Mouse (Mus musculus): ENCODE measurements around the gene Tspan31. TPM values are rescaled to one million over a fixed set of nuclear protein-coding genes. Genes with fewer than 3 reads are reported as not detected.

Tspan31 gene
- polyA plus RNA-seq, 1 experiment from 2014 or later: 36.7 TPM

DNA sequence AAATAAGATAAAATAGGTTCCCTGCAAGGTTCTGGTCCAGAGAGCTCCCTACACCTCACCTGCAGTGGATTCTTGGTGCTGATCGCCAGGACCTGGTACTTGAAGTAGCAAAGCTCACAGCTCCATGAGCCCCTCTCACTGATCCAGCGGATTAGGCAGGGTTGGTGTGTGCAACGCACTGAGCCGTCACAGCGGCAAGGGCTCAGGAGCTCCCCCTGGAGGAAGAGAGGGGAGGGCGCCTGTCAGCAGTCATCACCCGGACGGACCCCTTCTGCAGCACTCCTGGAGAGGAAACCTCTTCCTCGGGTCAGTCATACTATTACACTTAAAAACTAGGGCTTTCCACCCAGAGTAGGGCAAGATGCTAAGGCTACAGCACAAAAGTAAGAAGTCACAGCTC is 11.9 kb downstream of the Tspan31 start:
- peak overlapping the region; percentile 89 for H3K4me3 ChIP-seq (ENCODE audit: low read depth, low read length)
- ATAC-seq: peak; percentile 21; the same call in 1 of the 2 replicates
- peak overlapping the region; percentile 97 for H3K9ac ChIP-seq (ENCODE audit: low read length)
- H3K9me3 ChIP-seq (replicated peaks; ENCODE audit: control insufficient read depth, low read length): no peaks in the 10 kb centered on the region
- WGBS: 1% methylated on average over 9 of the region's 9 CpGs
- H3K27me3 ChIP-seq (replicated peaks; ENCODE audit: control insufficient read depth, insufficient read depth, low read length): no peaks in the 10 kb centered on the region
- peak; percentile 85 for DNase-seq (ENCODE audit: low spot score)
- peaks cover 20% of the 10 kb centered on the region for H3K4me1 ChIP-seq (ENCODE audit: control insufficient read depth, insufficient read depth, low read length)
- peak overlapping the region; percentile 87 for H3K4me2 ChIP-seq (ENCODE audit: low read length)
- peaks cover 43% of the 10 kb centered on the region for H3K36me3 ChIP-seq (ENCODE audit: control insufficient read depth, insufficient read depth, low read length)
- no peak overlapping the region for H3K27ac ChIP-seq (ENCODE audit: low read depth, low read length)

DNA sequence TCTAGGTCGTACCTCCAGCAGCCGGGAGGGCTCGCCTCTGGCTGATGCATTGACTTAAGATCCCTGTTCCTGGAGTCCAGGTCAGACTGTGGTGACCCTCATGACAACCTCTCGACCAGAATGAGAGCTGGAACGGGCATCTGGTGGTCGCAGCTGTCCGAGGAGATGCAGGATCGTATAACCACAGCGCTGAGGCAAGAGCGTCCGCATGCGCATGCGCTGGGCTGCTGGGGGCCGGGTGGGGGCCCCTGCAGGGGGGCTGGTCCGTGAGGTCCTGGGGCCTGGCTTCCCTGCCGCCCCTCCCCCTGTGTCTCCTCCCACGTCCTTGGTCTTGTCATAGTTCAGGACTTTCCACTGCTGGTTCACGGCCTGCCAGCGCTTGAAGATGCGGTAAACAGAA is 13.6 kb downstream of the Tspan31 start:
- no peak for DNase-seq (ENCODE audit: low spot score)
- Histone ChIP-seq H3K9me3 (replicated peaks; ENCODE audit: control insufficient read depth, low read length) (no peaks in the 10 kb centered on the region), H3K27ac (ENCODE audit: low read depth, low read length) (no peak overlapping the region), H3K4me3 (ENCODE audit: low read depth, low read length) (no peak overlapping the region), H3K4me2 (ENCODE audit: low read length) (no peak overlapping the region), H3K9ac (ENCODE audit: low read length) (no peak overlapping the region), H3K27me3 (replicated peaks; ENCODE audit: control insufficient read depth, insufficient read depth, low read length) (peaks cover under 1% of the 10 kb centered on the region; the same call in 1 of the 2 replicates), H3K36me3 (ENCODE audit: control insufficient read depth, insufficient read depth, low read length) (peaks cover 43% of the 10 kb centered on the region), H3K4me1 (ENCODE audit: control insufficient read depth, insufficient read depth, low read length) (peaks cover 14% of the 10 kb centered on the region)
- ATAC-seq: no peak
- 94% methylated on average over 20 of the region's 20 CpGs for WGBS

DNA sequence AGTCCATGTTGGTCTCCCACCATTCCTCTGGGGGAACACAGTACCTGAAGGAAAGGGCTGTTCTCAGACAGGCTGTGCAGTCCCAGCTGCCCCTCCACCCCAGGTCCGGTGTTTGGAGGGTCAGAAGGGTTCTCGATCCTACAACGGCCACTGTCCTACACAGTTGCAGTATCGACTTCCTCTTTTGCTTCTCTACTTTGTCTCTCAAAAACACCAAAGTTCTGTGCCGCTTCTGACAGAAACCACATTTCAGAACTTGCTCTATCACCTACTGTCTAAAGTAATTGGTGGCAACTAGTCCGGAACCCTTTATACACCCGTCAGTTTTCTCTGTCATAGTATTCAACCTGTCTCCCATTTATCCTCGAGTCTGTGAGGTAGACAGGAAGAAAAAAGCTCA is 14.7 kb downstream of the Tspan31 start:
- 92% methylated on average over 8 of the region's 8 CpGs for WGBS
- Histone ChIP-seq H3K4me1 (ENCODE audit: control insufficient read depth, insufficient read depth, low read length) (peaks cover 5% of the 10 kb centered on the region), H3K4me3 (ENCODE audit: low read depth, low read length) (no peak overlapping the region), H3K27me3 (replicated peaks; ENCODE audit: control insufficient read depth, insufficient read depth, low read length) (peaks cover 11% of the 10 kb centered on the region), H3K9ac (ENCODE audit: low read length) (no peak overlapping the region), H3K27ac (ENCODE audit: low read depth, low read length) (no peak overlapping the region), H3K4me2 (ENCODE audit: low read length) (no peak overlapping the region), H3K36me3 (ENCODE audit: control insufficient read depth, insufficient read depth, low read length) (peaks cover 43% of the 10 kb centered on the region), H3K9me3 (replicated peaks; ENCODE audit: control insufficient read depth, low read length) (no peaks in the 10 kb centered on the region)
- DNase-seq (ENCODE audit: low spot score): no peak
- ATAC-seq: no peak

DNA sequence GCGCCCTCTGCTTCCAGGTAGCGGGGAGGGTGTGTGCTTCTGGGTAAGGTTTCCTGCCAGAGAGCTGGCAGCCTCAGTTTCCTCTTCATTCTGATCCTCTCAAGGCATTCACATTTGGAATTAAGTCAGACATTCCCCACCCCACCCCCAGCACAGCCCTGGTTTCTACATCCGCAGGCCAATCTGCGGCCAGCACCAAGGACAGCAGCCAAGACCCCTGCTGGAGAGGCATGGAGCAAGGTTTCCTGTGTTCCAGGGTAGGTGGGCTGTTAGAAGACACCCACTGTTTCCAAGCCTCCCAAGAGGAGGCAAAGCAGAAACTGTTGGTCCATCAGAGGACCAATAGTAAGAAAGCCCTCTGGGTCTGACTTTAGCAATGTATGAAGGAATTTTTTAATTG is 15.4 kb downstream of the Tspan31 start:
- H3K4me2 ChIP-seq (ENCODE audit: low read length): no peak overlapping the region
- no peak for ATAC-seq

DNA sequence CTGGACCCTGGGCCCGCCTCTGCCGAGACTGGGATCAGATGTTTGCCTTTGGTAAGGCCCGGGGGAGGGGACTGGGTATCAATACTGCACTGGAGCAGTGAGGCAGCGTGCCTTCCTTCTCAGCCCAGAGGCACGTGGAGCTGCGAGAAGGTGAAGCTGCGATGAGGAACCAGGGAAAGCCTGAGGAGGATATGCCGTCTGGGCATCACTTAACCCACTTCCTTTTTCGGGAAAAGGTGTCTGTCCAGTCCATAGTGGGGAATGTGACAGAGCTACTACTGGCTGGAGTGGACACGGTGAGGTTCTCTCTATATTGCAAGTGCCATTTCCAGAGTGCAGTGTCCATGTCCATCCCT is 20.0 kb downstream of the Tspan31 start:
- DNase-seq (ENCODE audit: low spot score): no peak
- Histone ChIP-seq H3K9ac (ENCODE audit: low read length) (no peak overlapping the region), H3K4me2 (ENCODE audit: low read length) (no peak overlapping the region), H3K27ac (ENCODE audit: low read depth, low read length) (no peak overlapping the region), H3K27me3 (replicated peaks; ENCODE audit: control insufficient read depth, insufficient read depth, low read length) (peaks cover 40% of the 10 kb centered on the region), H3K9me3 (replicated peaks; ENCODE audit: control insufficient read depth, low read length) (no peaks in the 10 kb centered on the region), H3K4me3 (ENCODE audit: low read depth, low read length) (no peak overlapping the region), H3K4me1 (ENCODE audit: control insufficient read depth, insufficient read depth, low read length) (no peaks in the 10 kb centered on the region), H3K36me3 (ENCODE audit: control insufficient read depth, insufficient read depth, low read length) (peaks cover 18% of the 10 kb centered on the region)
- ATAC-seq: no peak
- 18% methylated on average over 10 of the region's 10 CpGs for WGBS

More for the DNA sequence above, 15.4 kb downstream of the Tspan31 start:
- Histone ChIP-seq H3K36me3 (ENCODE audit: control insufficient read depth, insufficient read depth, low read length) (peaks cover 43% of the 10 kb centered on the region), H3K9ac (ENCODE audit: low read length) (no peak overlapping the region), H3K27me3 (replicated peaks; ENCODE audit: control insufficient read depth, insufficient read depth, low read length) (peaks cover 18% of the 10 kb centered on the region), H3K9me3 (replicated peaks; ENCODE audit: control insufficient read depth, low read length) (no peaks in the 10 kb centered on the region), H3K27ac (ENCODE audit: low read depth, low read length) (no peak overlapping the region), H3K4me3 (ENCODE audit: low read depth, low read length) (no peak overlapping the region), H3K4me1 (ENCODE audit: control insufficient read depth, insufficient read depth, low read length) (peaks cover 5% of the 10 kb centered on the region)
- 83% methylated on average over 4 of the region's 4 CpGs for WGBS
- no peak for DNase-seq (ENCODE audit: low spot score)

DNA sequence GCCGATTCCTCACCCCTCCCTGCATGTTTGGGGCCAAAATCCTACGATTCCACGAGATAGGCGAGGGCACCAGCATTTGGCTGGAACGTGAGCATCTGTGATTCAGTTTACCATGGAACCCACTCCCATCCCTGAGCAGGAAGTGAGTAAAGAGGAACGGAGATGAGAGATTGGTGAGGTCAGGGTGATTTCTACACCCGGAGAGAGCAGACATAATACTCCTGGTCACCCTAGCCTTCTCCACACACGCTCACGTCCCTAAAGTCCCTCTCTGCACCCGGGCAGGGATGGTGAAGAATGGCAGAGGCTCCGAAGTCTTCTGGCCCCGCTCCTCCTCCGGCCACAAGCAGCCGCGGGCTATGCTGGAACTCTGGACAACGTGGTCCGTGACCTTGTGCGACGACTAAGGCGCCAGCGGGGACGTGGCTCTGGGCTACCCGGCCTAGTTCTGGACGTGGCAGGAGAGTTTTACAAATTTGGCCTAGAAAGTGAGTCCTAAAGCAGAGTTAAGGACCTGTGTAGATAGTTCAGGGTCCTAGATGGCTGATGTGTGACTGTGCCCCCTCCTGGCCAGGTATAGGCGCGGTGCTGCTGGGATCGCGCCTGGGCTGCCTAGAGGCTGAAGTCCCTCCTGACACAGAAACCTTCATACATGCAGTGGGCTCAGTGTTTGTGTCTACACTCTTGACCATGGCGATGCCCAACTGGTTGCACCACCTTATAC is 20.5 kb downstream of the Tspan31 start:
- WGBS: 3% methylated on average over 29 of the region's 29 CpGs
- H3K9ac ChIP-seq (ENCODE audit: low read length): no peak overlapping the region
- peaks cover 40% of the 10 kb centered on the region for H3K27me3 ChIP-seq (replicated peaks; ENCODE audit: control insufficient read depth, insufficient read depth, low read length)
- no peak overlapping the region for H3K27ac ChIP-seq (ENCODE audit: low read depth, low read length)
- peaks cover 18% of the 10 kb centered on the region for H3K36me3 ChIP-seq (ENCODE audit: control insufficient read depth, insufficient read depth, low read length)
- H3K4me3 ChIP-seq (ENCODE audit: low read depth, low read length): no peak overlapping the region
- H3K4me1 ChIP-seq (ENCODE audit: control insufficient read depth, insufficient read depth, low read length): no peaks in the 10 kb centered on the region
- H3K9me3 ChIP-seq (replicated peaks; ENCODE audit: control insufficient read depth, low read length): no peaks in the 10 kb centered on the region
- H3K4me2 ChIP-seq (ENCODE audit: low read length): no peak overlapping the region
- DNase-seq (ENCODE audit: low spot score): no peak
- 0 out of 2 replicates have a peak, but pooled peaks have one; percentile 19 for ATAC-seq

DNA sequence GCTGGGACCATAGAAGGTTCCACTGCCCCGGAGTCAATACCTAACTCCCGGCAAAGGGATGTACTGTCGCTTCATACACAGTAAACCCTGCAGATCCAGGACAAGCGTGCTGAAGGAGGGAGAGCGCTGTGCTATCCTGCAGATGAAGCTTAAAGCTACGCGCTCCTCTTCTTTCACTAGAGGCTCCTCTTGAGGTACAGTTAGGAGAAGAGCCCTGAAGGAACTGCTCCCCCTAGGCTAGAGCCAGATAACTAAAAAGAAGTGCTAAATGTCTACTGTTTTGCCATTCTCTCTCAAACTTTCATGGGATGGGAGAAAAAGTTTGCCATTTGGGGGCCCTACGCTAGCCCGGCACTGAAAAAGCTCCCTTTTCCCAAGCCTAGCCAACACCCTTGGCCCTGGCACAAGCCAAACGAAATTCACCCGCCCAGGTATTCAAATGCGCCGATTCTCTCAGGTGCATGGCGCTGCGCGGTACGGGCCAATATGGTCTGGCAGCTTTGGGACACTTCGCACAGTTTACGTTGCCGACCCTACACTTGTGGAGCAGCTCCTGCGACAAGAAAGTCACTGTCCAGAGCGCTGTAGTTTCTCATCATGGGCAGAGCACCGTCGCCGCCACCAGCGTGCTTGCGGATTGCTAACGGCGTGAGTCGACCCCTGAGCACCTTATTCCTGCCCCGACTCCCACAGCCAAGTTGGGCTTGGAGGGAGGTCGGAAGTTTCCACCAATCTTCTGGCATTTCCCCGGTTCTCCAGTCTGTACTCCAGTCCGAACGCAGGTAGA is 21.3 kb downstream of the Tspan31 start:
- no peaks in the 10 kb centered on the region for H3K9me3 ChIP-seq (replicated peaks; ENCODE audit: control insufficient read depth, low read length)
- no peak overlapping the region for H3K4me2 ChIP-seq (ENCODE audit: low read length)
- no peak for ATAC-seq
- H3K36me3 ChIP-seq (ENCODE audit: control insufficient read depth, insufficient read depth, low read length): peaks cover 13% of the 10 kb centered on the region
- H3K4me1 ChIP-seq (ENCODE audit: control insufficient read depth, insufficient read depth, low read length): no peaks in the 10 kb centered on the region
- no peak overlapping the region for H3K27ac ChIP-seq (ENCODE audit: low read depth, low read length)
- H3K9ac ChIP-seq (ENCODE audit: low read length): no peak overlapping the region
- H3K27me3 ChIP-seq (replicated peaks; ENCODE audit: control insufficient read depth, insufficient read depth, low read length): peaks cover 40% of the 10 kb centered on the region
- no peak for DNase-seq (ENCODE audit: low spot score)
- WGBS: 3% methylated on average over 35 of the region's 35 CpGs
- H3K4me3 ChIP-seq (ENCODE audit: low read depth, low read length): no peak overlapping the region

DNA sequence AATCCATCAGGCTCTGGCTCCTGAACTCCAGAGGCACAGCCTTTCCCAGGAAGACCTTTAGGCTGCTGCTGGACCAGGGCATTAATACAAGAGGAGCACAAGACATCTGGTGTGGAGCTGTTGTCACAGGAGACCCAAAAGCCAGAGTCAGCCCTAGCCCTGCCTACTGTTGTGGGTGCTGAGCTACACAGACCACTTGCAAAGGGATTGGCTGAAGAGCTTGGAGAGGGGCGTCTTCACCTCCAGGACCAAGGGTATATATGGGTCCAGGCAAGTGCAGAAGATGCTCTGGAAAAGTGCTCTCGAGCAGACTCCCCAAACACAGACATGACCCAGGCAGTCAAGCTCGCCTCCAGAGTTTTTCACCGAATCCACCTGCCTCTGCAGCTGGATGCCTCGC is 22.1 kb downstream of the Tspan31 start, which contains the start of gene Cyp27b1:
TSS of gene Cyp27b1 (plus strand) at position 297 of the 400 bp plus-strand sequence.
- ATAC-seq (no peak), DNase-seq (ENCODE audit: low spot score) (no peak)
- H3K27me3 ChIP-seq (replicated peaks; ENCODE audit: control insufficient read depth, insufficient read depth, low read length): peaks cover 40% of the 10 kb centered on the region
- H3K9ac ChIP-seq (ENCODE audit: low read length): no peak within 1 kb of the TSS
- peaks cover 9% of the 10 kb centered on the region; the same call in 1 of the 2 replicates for H3K36me3 ChIP-seq (ENCODE audit: control insufficient read depth, insufficient read depth, low read length)
- H3K27ac ChIP-seq (ENCODE audit: low read depth, low read length): no peak within 1 kb of the TSS
- 31% methylated on average over 5 of the region's 5 CpGs for WGBS
- no peaks in the 10 kb centered on the region for H3K4me1 ChIP-seq (ENCODE audit: control insufficient read depth, insufficient read depth, low read length)
- H3K9me3 ChIP-seq (replicated peaks; ENCODE audit: control insufficient read depth, low read length): no peaks in the 10 kb centered on the region
- H3K4me3 ChIP-seq (ENCODE audit: low read depth, low read length): no peak within 1 kb of the TSS
- H3K4me2 ChIP-seq (ENCODE audit: low read length): no peak within 1 kb of the TSS

DNA sequence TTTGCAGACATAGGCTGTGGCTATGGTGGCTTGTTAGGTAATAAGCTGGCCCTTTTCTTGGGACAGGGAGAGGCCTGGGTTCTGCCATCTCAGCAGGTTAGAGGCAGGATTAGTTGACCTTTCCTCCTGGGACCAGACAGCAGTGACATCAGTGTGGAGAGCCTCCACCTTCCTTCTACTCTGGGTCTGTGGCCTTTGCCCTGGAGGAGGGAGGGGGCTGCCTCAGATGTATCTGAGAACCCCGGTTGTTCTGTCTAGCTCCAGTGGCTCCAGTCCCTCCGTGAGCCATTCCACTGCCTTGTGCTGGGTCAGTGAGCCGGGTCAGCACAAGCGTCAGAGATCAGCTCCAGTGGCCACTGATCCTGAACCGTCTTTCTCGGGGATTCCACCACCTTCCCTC is 26.9 kb downstream of the Tspan31 start:
- Histone ChIP-seq H3K27me3 (replicated peaks; ENCODE audit: control insufficient read depth, insufficient read depth, low read length) (peaks cover 8% of the 10 kb centered on the region), H3K4me1 (ENCODE audit: control insufficient read depth, insufficient read depth, low read length) (peaks cover 3% of the 10 kb centered on the region; the same call in 1 of the 2 replicates), H3K4me3 (ENCODE audit: low read depth, low read length) (no peak overlapping the region), H3K9ac (ENCODE audit: low read length) (no peak overlapping the region), H3K9me3 (replicated peaks; ENCODE audit: control insufficient read depth, low read length) (no peaks in the 10 kb centered on the region), H3K36me3 (ENCODE audit: control insufficient read depth, insufficient read depth, low read length) (peaks cover 9% of the 10 kb centered on the region; the same call in 1 of the 2 replicates), H3K4me2 (ENCODE audit: low read length) (no peak overlapping the region), H3K27ac (ENCODE audit: low read depth, low read length) (no peak overlapping the region)
- WGBS: 85% methylated on average over 6 of the region's 6 CpGs
- ATAC-seq (no peak), DNase-seq (ENCODE audit: low spot score) (no peak)
